Mouse (Mus musculus) megakaryocyte, adult 5-6 weeks (primary cell): ENCODE measurements at regions not wholly inside any gene's neighbourhood (a gene's known extent, or its start where the extent isn't known, plus 50 kb on each side); places are given as distances from the start of the nearest gene placed in this dataset.

Source experiments
- ATAC-seq: 2 replicates; pipeline ENCODE4 v1.8.0; 2016; ENCODE audit warnings: mild to moderate bottlenecking, inconsistent platforms; ENCODE audit not compliant: poor library complexity, severe bottlenecking

- no peak for ATAC-seq
These were observed 343.9 kb downstream of the Nucb2 start for GRCm38 (mm10) chr7:116847846-116848730.

DNA sequence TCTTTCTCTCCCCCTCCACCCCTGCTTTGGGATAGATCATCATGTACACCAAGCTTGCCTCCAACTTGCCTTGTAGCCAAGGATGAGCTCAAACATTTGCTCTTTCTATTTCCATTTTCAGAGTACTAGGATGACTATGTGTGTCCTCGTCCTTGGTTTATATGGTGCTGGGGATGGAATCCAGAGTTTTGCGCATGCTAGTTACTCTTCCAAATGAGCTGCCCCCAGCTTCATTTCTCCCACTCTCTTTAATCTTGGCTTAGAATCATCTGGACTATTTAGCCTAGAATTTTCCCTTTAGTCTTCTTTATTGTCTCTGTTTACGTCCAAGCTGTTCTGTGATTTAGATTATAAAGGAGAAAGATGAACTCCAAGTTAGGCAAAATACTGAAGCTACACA is 349.2 kb downstream of the Nucb2 start:
- no peak for ATAC-seq

DNA sequence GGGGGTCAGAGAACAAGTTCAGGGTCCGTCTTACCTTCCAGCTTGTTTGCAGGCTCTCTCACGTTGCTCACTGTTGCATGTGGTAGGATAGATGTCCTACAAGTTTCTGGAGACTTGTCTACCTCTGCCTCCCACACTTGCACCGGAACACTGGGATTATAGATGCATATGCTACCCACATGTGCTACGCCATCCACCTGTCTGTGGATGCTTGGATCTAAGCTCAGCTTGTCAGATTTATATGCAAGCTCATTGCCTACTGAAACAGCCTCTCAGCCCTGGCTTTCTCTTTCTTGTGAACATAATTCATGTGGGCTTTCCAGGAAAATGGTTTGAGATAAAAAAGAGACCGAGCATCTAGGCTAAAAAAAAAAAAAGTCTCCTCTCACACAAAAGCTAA is 353.0 kb downstream of the Nucb2 start:
- ATAC-seq, result no peak

- ATAC-seq, result no peak
These were observed 353.6 kb downstream of the Nucb2 start for GRCm38 (mm10) chr7:116857744-116858143.

- ATAC-seq, result no peak
These were observed 378.2 kb downstream of the Nucb2 start for GRCm38 (mm10) chr7:116882268-116882964.

- ATAC-seq, result no peak
These were observed 389.7 kb downstream of the Nucb2 start for GRCm38 (mm10) chr7:116893846-116894245.

DNA sequence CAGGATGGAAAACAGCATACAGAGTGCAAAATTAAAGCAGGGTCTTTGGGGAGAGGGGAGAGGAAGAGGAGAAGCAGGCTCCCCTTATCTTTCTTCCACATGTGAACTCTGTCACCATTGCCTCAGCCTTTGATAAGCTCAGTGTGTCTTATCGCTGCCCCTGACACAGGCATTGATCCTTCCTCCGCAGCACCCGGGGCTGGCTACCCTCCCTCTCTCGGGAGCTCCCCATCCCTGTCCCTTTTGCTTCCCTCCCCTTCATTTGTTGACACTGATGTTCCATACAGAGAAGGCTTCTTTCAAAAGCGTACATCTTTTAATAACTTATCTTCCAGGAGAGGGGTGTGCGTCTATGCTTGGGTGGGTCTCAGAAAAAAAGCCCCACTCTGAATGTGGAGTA is 411.6 kb downstream of the Nucb2 start:
- no peak for ATAC-seq

DNA sequence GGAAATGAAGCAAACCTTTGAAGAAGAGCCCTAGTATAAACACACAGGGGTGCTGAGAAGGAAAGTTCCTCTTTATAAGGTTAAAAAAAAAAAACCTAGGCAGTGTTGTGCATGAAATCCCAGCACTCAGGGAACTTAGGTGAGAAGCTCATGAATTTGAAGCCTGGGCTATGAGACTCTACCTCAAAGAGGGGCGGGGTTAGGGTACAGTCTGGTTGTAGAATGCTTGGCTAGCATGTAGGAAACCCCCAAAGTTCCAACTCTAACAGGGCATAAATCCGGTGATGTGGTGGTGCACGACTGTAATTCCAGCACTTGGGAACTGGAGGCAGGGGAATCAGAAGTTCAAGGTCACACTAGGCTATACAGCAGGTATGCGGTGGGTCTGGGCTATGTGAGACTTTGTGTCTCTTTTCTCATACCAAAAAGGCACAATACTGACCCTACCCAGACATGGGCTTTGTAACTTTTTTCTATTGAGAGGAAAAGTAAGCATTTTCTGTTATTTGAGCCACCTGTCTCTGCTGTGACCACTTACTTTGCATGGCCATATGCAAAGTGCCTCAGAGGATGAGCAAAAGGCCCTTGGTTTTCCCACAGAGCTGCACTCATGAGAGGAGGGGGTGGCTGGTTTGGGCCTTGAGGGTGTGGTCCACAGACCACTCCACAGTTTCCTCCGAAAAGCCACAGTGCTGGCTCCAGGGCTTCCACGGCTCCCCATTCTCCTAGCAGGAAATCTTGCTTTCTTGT is 413.9 kb downstream of the Nucb2 start:
- ATAC-seq, result no peak

DNA sequence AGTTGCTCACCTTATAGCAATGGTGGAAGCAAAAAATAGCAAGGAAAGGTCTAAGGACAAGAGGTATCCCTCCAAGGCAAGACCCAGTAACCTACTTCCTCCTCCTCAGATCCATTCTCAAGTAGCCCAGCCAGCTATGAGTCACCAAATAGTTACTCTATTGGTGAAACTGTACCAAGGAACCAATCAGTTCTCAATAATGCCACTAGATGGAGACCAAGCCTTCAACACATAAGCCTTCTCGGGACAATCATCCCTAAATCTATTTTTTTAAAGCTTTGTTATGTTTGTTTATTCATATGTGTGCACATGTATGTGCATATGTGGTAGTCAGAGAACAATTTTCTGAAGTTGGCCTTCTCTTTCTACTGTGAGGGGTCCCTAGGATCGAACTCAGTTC is 434.3 kb upstream of the Xylt1 start:
- ATAC-seq, result no peak

DNA sequence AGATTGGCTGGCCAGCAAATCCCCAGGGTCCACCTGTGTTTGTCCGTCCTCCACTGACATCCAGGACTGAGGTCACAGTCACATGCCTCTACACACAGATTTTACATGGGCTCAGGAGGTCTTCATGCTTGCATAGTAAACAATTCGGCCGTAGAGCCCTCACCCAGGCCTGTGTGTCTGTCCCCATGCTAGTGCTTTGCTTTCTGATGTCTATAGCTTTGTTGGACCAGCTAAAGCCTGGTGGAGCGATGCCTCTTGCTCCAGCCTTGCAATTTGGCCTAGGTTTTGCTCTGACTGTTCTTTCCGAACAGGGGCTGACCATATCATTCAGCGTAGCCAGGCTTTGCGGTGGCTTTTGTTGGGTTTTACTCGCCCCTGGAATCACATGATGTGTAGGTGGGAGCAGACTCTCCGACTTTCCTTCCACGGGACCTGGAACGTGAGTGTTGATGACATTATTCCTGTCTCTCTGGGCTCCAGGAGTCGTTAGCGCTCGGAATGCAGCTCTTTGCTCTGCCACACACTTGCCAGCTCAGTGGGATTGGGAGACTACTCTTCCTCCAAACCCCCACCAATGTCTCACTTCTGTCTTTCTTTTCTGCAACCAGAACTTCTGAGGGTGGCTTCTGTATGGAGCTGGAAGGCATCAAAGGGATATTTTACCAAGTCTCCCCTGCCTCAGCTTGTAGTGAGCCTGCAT is 421.4 kb upstream of the Xylt1 start:
- ATAC-seq, result no peak

GRCm38 (mm10) chr7:116963839-116964238 is 416.9 kb upstream of the Xylt1 start:
- no peak for ATAC-seq

- no peak for ATAC-seq
These were observed 389.4 kb upstream of the Xylt1 start for GRCm38 (mm10) chr7:116991351-116991750.

GRCm38 (mm10) chr7:116992166-116992565 is 388.6 kb upstream of the Xylt1 start:
- no peak for ATAC-seq

GRCm38 (mm10) chr7:116995770-116996169 is 385.0 kb upstream of the Xylt1 start:
- no peak for ATAC-seq

GRCm38 (mm10) chr7:117003167-117003566 is 377.6 kb upstream of the Xylt1 start:
- ATAC-seq, result no peak

DNA sequence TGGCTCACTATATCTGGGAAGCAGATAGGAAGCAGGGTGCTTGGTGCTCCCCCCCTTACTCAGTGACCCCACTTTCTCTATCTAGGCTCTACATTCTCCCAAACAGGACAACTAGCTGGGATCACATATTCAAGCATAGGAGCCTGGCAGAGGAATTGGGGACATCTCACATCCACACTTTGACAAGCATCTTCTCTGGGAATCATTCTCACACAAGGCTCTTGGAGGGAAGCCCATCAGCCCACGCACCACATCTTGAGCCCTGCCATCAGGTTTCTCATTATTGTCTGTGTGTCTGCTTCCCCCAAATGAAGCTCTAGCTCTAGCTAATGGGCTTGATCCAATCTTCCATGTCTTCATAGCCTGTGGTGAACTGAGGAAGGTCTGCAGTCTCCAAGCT is 362.4 kb upstream of the Xylt1 start:
- ATAC-seq, result no peak

GRCm38 (mm10) chr7:117021716-117022115 is 359.1 kb upstream of the Xylt1 start:
- ATAC-seq, result no peak

DNA sequence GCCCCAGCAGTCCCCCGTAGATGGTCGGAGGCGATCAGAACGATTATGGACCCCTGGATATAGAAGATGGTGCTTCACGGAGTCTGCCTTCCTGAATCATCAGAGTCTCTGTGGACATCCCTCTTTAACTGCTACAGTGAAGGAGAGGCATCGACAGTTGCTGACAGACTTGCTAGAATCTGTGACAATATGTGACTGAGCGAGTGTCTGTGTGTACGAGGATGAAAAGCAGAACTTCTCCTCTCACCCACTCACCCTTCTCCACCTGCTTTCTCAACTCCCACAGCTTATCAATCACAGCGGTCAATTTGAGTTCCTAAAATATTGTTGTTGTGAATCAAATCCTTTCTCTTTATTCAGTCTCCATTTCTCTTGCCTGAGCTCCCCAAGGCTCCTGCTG is 335.9 kb upstream of the Xylt1 start:
- no peak for ATAC-seq

- ATAC-seq, result no peak
These were observed 331.5 kb upstream of the Xylt1 start for GRCm38 (mm10) chr7:117049249-117049648.

DNA sequence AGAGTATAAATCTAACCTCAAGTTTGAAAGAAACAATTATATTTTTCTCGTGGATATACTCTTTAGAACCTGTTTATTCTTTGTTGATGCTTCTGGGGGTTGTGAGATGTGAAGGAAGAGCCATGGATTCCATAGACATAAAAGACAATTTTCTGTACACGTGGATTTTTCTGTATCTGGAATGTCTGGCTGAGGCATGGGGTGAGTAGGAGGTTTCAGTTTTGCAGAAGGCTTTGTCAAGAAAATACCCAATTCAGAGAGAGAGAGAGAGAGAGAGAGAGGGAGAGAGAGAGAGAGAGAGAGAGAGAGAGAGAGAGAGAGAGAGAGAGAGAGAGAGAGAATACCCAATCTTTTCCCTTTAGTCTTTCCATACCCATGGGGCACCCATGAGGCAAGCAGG is 315.0 kb upstream of the Xylt1 start:
- no peak for ATAC-seq
